Mouse (Mus musculus) neural tube, embryonic 10.5 days (tissue): Measurements from ENCODE around the gene Csk.

Source experiments
- DNase-seq: peaks from one replicate; pipeline ENCODE4 v3.0.0-alpha.2; 2017; ENCODE audit warnings: low spot score; ENCODE audit errors: extremely low spot score

The Csk gene

DNA sequence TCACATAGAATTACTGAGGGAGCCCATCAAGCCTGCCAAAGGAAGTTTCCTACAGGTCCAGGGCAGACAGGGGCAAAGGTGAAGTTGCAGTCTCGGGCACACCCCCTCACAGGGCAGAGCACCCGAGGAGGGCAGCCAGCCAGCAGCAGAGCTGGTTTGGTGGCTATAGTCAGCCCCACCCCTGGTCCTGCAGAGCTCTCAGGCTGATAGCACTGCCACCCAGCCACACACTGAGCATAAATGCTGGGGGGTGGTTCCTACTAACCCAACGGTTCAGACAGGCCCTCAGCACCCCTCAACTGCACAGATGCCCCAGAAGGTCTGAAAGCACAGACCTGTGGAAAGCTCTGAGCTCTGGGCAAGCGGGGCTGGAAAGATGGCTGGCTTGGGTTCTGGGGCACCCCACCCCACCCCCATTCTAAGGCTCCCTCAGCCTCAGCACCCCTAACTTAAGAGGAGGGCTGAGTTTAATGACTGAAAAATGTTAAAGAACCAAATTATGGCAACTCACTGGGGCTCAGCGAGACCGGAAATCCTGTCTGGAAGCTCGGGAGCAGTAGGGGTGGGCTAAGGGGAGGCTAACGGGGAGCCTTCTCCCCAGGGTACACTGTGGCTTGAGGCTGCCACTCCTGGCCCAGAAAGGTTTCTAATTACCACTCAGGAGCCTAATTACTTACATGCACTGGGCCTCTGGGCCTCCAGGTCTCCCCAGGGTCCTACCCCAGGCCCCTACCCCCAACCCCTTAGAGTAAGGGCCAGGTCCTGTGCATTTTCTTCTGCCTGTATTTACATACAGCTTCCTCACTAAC is 14.6 kb downstream of the Csk start:
- no peak for DNase-seq

DNA sequence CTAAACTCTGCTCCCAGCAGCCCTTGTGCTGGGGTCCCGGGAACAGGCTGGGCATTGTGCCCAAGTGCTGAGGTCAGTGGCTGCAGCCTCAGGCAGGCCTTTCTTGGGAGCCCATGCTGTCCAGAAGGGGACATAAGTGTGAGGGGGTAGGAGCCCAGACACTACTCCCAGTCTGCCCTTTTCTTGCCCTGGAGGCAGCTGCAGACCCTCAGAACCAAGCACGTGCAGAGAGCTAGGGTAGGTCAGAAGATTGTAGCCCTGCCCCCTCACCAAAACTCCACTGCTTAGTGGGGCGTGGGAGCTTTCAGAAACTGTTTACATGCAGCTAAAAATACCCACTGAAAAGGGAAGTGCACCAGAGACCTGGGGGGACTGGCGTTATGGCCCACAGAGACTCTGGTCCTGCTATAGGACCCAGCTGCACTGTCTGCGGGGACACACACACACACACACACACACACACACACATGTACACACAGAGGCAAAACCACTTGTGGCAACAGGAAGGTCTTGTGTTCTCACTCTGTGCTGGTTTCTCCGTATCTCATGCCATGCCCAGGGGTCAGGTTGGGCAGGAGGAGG is 15.6 kb downstream of the Csk start:
- no peak for DNase-seq

DNA sequence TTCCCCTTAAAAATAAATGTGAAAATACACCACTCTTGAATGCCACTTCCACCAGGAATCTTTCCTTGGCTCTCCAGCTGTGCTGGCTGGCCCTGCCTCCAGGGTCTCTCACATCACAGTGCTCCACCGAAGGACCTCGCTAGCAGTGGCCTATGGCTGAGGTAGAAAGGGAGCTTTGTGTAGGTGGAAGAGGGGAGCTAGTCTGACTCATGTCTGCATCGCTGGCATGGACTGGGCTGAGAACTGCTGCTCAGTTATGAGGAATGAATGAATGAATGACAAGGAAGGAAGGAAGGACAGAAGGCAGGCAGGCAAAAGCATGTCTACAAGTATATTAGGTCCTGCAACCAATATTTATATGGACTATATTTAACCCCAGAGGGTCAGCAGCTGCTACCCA is 16.2 kb downstream of the Csk start:
- no peak for DNase-seq

DNA sequence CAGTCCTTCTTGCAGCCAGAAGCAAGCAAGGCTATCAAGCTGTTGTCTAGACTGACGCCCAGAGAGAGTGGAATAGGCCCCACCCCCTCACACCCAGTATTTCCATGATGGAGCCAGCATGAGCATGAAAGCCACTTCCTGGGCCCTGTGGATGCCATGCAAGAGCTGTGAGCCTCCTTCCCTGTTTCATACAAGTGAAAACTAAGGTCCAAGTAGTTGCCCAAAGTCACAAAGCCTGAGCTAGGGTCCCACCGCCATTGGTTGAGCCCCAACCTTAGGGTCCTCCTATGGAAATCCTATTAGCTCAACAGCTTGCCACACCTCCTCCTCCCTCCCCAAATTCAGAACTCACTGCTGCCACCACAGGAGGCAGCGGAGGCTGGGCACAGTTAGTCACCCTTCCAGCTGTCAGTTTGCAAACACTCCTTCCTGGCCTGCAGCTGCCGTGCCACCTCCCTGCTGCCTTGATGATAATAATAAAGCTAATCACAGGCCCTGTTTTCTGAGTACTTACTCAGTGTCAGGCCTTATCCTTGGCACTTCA is 19.9 kb downstream of the Csk start:
- DNase-seq = no peak

DNA sequence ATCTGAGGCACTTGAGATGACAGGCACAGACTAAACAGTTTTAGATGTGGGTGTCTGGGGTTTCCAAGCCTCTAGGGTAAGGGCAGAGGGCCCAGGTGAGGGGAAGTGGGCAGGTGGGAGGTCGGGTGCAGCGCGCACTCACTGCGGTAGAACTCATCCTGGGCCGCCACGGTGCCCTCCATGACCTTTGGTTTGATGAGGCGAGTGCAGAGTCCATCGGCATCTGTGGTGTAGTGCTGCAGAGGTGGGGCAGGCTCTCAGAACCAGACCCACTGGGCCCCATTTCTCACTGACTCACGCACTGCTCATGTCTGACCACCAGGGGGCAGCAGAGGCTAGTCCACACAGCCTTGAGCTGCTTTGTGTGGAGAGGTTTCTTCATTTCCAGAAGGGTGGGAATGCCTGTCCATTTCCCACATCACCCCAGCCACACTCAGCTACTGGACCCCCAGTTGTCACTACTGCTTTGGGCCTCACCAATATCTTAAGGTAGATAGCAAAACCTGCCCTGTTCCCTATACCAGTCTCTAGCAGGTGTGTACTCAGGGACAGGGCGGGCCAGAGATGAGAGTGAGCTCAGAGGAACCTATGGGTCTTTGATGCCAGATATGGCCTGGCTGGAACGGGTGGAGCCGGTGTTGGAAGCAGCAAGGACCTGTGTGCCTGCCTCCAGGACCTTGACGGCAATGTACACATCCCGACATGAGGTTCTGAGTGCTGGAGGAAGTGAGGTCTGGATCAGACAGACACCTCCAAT is 24.1 kb downstream of the Csk start:
- DNase-seq = peak; percentile 76

DNA sequence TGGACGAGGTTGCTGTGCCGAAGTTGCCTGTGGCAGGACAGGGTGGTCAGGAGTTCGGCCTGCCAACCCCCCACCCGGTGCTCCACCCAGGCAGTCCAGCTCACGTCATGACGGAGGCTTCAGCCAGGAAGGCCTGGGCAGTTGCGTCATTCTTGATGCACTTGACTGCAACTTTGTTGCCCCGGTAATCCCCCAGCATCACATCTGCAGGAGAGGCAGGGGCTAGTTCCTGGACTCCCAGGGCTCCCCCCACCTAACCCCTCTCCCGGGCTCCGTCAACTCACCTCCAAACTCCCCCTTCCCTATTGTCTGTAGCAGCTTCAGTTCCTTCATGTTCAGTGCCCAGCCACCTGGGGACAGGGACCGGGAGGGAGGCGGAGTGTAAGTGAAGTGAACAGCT is 24.7 kb downstream of the Csk start:
- DNase-seq = no peak

DNA sequence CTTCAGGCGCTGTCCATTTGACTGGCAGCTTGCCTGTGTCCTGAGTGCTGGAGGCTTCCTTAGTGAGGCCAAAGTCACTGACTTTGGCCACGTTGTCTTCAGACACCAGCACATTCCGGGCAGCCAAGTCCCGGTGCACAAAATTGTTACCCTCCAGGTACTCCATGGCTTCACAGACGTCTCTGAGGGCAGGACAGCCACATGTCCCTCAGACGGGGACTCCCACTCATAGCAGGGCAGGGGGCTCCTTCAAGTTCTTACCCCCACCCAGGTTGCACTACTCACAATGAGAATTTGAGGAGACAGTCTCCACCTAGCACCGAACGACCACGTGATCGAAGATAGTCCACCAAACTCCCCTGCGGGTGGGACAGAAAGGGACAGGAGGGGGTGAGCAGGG is 25.5 kb downstream of the Csk start:
- DNase-seq = no peak

DNA sequence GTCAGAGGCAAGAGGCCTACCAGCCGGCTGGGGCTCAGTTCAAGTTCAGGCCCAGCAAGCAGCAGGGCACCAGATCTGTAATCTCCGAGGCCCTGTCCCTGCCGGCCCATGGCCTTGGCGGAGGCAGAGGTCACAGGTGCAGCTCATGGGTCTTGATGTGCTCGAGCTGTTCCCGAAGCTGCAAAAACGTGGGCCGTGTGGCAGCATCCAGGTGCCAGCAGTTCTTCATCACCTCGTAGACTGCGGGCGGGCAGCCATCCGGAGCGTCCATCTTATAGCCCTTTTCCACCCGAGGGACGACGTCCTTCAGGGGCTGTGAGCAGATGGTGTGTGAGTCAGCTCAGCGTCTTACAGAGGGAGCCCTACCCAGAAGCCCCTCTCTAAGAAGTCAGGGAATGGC is 26.2 kb downstream of the Csk start:
- DNase-seq = no peak

DNA sequence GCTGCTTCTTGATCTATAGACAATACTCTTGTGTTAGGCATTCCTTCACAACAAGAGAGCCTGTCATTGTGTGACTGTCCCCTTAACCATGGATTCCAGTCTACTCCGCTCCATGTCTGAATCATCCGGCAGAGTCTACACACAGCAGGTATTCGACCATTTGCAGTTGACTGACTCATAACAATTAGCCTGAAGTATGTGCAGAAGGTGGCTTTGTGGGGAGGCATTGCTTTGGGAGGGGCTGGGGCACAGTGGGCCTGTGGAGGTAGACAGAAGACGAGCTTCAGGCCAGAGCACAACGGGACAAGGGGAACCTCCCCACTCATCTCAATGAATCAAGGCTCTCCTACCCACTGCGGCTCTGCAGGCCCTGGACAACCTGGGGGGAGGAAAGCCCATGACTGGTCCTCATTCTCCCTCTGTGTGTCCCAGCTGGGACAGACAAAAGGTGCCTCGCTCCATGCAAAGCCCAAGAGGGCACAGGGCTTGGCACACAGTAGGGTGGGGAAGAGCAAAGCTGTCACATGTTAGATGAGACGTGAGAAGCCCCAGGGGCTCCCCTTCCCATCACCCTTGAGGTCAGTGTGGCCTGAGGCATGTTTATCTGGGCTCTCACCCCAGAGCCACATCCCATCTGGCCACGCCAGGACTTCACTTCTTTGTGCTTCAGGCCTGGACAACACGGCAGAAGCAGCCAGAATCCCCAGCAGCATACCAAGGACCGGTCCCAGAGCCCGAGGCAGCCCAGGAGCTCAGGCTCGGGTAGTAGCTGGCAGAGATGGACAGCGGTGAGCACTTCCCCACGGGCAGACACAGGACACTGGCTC is 27.5 kb downstream of the Csk start:
- no peak for DNase-seq

DNA sequence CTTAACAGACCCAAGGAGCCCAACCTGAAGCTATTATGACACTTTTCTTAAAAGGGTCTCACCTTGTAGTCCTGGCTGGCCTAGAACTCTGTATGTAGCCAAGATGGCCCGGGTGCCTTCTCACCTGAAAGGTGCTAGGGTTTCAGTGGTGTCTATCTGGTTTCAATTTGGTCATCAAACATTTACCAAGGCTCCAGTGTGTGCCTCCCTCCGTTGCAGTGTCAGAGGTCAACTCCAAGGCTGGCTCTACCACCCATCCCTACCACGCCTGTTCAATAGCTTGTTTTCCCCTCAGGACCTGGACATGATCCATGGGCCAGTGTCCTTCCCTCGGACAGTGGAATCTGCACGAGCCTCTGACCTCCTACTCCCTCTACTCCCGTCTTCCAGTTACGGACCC is 29.1 kb downstream of the Csk start:
- no peak for DNase-seq

DNA sequence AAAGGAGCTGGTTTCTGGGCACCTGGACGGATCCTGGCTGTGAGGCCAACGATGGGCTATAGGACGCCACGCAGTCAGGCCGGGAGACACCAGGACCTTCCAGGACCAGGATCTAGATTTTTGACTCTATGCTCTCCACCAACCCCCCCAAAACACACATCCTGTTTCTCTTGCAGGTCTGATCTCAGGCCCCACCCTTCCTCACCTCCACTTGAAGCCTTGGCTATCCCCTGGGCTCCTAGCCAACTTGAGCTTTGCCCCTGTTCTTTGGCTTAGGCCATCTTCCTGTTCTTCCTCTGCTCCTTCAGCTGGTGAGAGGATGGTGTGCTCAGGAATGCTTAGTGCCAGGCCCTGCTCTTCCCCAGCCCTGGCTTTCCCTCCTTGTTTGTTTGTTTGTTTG is 32.8 kb downstream of the Csk start, which contains the start of gene Lman1l:
TSS of gene Lman1l (minus strand) at position 101 of the 400 bp plus-strand sequence.
- no peak for DNase-seq

DNA sequence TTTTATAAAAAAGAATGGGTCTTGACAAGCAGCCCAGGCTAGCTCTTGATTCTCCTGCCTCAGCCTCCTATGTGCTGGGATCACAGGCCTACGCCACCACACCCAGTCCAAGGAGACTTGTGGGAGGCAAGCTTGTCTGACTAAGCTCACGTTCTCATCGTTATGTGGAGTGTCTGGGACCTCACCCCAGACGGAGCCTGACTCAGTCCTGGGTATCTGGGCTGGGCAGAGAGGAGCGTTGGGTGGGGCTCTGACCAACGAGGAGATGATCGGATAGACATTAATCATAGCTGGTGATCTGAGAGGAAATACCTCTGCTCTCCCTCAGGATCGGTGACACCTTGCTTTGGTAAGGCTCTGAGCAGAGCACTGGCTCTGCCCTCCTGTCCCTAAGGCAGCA is 34.6 kb downstream of the Csk start:
- no peak for DNase-seq

DNA sequence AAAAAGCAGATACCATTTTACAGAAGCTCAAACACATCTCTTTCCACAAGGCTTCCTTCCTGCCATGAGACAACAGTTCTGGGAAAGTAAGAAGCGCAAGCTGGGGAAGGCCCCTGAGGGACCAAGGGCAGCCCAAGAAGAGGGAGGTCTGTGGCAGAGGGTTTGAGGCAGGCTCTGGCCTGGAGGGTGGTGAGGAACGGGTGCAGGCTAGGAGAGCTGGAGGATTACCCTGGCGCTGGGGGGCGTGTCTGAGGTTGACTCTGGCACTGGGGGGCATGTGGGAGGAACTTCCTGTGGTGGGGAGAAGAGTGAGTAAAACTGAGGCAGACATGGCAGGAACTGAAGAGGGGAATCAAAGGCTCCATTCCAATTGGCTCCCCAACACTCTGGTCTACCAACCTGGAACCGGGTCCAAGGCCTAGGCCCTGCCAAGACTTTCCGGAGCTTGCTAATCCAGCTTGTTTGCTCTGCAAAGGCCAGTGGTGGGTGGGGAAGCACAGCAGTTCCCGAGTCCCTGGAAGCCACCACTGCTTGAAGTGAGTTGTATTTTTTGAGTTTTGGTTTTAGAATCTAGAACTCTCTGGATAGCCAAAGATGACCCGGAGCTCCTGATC is 35.8 kb downstream of the Csk start:
- DNase-seq = no peak

DNA sequence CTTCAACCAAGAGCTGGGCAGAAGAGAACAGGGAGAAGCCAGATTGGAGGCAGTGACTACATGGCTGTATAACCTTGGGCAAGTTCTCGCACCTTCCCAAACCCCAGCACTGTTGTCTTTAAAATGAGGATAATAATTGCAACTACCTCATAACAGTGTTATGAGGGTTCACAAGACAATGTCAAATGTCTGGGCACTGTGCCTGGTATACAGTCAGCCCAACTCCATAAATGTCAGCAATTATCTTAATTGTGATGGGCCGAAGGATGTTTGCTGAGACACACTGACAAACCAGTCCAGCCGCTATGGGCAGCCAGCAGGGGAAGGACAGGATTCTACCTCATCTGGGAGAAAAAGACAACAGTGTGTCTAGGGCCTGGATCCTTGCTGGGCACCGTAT is 38.6 kb downstream of the Csk start:
- DNase-seq = no peak

DNA sequence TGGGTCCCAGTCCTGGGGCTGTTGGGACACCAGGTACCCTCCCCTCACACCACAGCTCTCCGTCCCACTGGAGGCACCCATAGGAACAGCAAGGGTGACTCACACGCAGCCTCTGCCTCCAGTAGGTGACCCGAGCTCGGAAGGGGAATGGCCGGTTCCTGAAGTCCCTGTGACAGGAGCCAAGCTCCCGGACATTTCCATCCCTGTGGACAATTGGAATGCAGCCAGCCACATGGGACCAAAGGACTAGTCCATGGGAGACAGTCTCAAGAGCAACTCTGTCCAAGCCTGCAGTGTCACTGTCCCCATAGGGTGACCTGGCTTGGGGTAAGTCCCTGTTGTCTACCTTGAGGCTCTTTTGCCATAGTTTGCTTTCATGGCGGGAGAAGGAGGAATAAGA is 39.5 kb downstream of the Csk start:
- DNase-seq = no peak

DNA sequence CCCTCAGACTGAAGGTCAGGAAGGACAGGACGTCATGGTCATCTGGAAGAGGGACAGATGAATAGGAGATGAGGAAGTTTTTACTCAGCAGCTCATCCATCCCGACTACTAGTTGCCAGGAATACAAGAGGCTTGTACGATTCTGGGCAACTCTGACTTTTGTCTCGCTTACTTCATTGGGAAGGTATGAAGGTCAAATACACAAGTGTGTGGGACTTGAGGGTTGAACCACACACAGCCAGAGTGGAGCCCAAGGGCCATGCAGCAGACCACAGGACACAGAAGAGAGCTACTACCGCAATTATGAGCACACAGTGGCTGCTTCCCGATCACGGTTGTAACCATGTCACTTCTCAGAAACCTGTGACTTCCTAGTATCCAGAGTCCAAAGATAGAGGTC is 40.8 kb downstream of the Csk start:
- no peak for DNase-seq

DNA sequence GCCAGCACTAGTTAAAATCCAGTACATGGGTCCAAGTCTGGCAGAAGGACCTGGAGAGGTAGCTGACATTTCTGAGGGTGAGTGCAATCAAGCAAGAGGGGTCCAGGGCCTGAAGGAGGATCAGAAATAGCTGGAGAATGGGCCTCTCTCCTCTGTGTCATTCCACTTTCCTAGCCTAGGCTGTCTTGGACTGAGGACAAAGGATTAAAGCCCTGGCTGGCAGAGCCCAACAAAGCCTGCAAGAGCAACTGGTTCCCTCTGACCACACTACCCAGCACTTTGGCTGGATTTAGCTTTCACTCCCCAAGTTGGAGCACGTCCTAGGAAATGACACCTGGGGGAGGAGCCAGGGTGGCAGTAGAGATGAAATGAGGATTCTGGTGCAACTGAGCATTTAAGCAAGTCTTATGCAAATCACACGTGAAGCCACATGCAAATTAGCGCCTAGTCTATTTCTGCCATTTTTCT is 43.0 kb downstream of the Csk start:
- DNase-seq = no peak

DNA sequence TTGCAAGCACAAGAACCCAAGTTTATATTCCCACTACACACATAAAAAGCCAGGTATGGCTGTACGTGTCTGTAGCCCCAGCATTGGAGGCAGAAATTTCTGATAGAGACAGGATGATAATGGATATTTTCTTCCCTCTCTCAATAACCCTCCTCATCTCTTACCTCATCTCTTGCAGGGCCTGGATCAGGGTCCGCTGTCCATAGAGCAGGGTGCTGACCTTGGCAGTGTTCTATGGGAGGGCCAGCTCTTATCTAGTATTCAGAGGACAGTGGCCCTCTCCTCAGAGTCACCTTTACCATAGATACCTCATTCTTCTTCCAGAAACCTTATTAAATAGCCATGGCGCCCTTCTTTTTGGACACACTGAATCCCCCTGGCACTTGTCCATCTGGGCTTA is 43.6 kb downstream of the Csk start:
- no peak for DNase-seq

DNA sequence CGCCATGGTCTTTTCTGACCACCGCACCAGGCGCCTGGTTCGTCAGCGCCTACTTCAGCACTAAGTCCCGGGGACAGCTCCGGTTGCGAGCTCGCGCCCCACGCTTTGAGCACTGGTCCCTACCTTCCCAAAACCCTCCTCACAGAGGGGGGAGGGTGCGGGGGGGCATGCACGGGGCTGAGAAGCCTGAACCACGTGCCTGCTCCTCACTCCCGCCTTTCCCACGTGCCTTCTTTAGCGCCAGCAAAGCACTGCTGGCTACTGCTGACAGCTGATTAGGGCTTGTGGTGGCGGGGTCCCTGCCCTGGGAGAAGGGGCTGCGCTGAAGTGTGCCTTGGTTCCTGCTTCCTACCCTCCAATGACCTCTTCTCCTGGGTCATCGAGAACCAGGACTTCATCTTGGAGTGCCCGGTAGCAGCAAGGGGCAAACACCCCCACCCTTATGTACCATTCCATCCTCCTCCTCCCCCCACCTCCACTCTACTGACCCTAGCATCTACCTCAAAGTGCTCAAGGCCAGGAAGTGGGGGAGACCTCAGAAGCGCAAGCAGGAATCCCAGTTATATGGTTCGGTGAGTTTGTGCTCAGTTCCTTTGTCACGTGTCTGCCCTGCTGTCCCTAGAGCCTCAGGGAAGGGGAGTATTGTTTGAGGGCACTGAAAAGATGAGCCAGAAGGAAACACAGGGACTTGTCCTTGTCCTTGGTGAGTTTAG is 47.1 kb downstream of the Csk start, which contains the start of gene Cplx3:
TSS of gene Cplx3 (minus strand) at position 143 of the 713 bp plus-strand sequence.
- peak; percentile 73 for DNase-seq

DNA sequence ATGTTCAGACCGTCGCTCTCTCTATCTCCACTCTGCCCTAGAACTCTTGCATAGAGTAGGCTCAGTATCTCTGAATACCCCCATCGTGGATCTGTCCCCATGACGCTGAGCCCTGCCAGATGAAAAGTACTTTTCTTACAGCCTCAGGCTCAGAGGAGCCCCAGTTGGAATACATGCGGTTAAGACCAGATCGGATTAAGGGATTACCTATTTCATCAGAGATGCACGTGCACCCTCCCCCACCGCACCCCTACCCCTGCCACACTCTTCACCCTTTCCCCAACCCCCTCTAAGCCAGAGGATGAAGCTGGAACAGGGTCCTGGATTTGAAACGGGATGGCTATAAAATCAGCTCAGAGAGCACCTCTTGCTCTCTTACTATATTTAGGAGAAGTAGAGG is 47.9 kb downstream of the Csk start:
- no peak for DNase-seq
